Mouse (Mus musculus): ENCODE data around the gene Junb. TPM values are rescaled to one million over a fixed set of nuclear protein-coding genes. Genes with fewer than 3 reads are reported as not detected.

Junb gene
- polyA plus RNA-seq, 1 experiment from 2014 or later: 15.3 TPM

- no peak for ATAC-seq (replicated peaks; ENCODE audit: extremely low read depth, insufficient read depth, low FRiP score)
- H3K4me3 ChIP-seq (ENCODE audit: low read length): no peak overlapping the region
- WGBS: 13% methylated on average over 9 of the region's 9 CpGs
Observed at GRCm38 (mm10) chr8:84947241-84947545, 31.3 kb downstream of the Junb start.

GRCm38 (mm10) chr8:84946528-84947240 lies 31.8 kb downstream of the Junb start, which contains the start of gene Rtbdn:
TSS of gene Rtbdn (plus strand) at chr8:84946991.
- ATAC-seq (replicated peaks; ENCODE audit: extremely low read depth, insufficient read depth, low FRiP score): no peak
- Histone ChIP-seq H3K9me3 (replicated peaks; ENCODE audit: control insufficient read depth, low read length) (no peaks in the 10 kb centered on the region), H3K9ac (ENCODE audit: low read length) (no peak within 1 kb of the TSS), H3K36me3 (ENCODE audit: control insufficient read depth, insufficient read depth) (no peaks in the 10 kb centered on the region), H3K4me1 (ENCODE audit: control insufficient read depth, insufficient read depth, low read length) (peaks cover 5% of the 10 kb centered on the region), H3K27ac (ENCODE audit: low read length) (no peak within 1 kb of the TSS), H3K4me2 (ENCODE audit: low read depth, low read length) (peak within 1 kb of the TSS; percentile 70), H3K4me3 (ENCODE audit: low read length) (peak within 1 kb of the TSS; percentile 47), H3K27me3 (ENCODE audit: control insufficient read depth, insufficient read depth, low read length) (peaks cover 65% of the 10 kb centered on the region)
- WGBS: 11% methylated on average over 17 of the region's 17 CpGs

More at GRCm38 (mm10) chr8:84947241-84947545, 31.3 kb downstream of the Junb start:
- Histone ChIP-seq H3K4me2 (ENCODE audit: low read depth, low read length) (no peak overlapping the region), H3K9ac (ENCODE audit: low read length) (no peak overlapping the region), H3K4me1 (ENCODE audit: control insufficient read depth, insufficient read depth, low read length) (peaks cover 5% of the 10 kb centered on the region), H3K9me3 (replicated peaks; ENCODE audit: control insufficient read depth, low read length) (no peaks in the 10 kb centered on the region), H3K36me3 (ENCODE audit: control insufficient read depth, insufficient read depth) (no peaks in the 10 kb centered on the region), H3K27me3 (ENCODE audit: control insufficient read depth, insufficient read depth, low read length) (peaks cover 64% of the 10 kb centered on the region), H3K27ac (ENCODE audit: low read length) (no peak overlapping the region)

- no peak for ATAC-seq (replicated peaks; ENCODE audit: extremely low read depth, insufficient read depth, low FRiP score)
- Histone ChIP-seq H3K27me3 (ENCODE audit: control insufficient read depth, insufficient read depth, low read length) (peaks cover 63% of the 10 kb centered on the region), H3K4me1 (ENCODE audit: control insufficient read depth, insufficient read depth, low read length) (peaks cover 5% of the 10 kb centered on the region), H3K9me3 (replicated peaks; ENCODE audit: control insufficient read depth, low read length) (no peaks in the 10 kb centered on the region), H3K36me3 (ENCODE audit: control insufficient read depth, insufficient read depth) (no peaks in the 10 kb centered on the region), H3K4me2 (ENCODE audit: low read depth, low read length) (peak overlapping the region; percentile 70), H3K4me3 (ENCODE audit: low read length) (peak overlapping the region; percentile 47), H3K27ac (ENCODE audit: low read length) (no peak overlapping the region), H3K9ac (ENCODE audit: low read length) (no peak overlapping the region)
- WGBS: 2% methylated on average over 56 of the region's 67 CpGs
Observed at GRCm38 (mm10) chr8:84945633-84946527, 32.6 kb downstream of the Junb start.

GRCm38 (mm10) chr8:84945235-84945632 lies 33.3 kb downstream of the Junb start:
- H3K27me3 ChIP-seq (ENCODE audit: control insufficient read depth, insufficient read depth, low read length): peaks cover 59% of the 10 kb centered on the region
- 10% methylated on average over 11 of the region's 11 CpGs for WGBS
- H3K27ac ChIP-seq (ENCODE audit: low read length): no peak overlapping the region
- no peaks in the 10 kb centered on the region for H3K9me3 ChIP-seq (replicated peaks; ENCODE audit: control insufficient read depth, low read length)
- peak overlapping the region; percentile 47; the same call in 1 of the 2 replicates for H3K4me3 ChIP-seq (ENCODE audit: low read length)
- H3K4me1 ChIP-seq (ENCODE audit: control insufficient read depth, insufficient read depth, low read length): peaks cover 5% of the 10 kb centered on the region
- no peak for ATAC-seq (replicated peaks; ENCODE audit: extremely low read depth, insufficient read depth, low FRiP score)
- no peak overlapping the region for H3K4me2 ChIP-seq (ENCODE audit: low read depth, low read length)
- H3K36me3 ChIP-seq (ENCODE audit: control insufficient read depth, insufficient read depth): no peaks in the 10 kb centered on the region
- no peak overlapping the region for H3K9ac ChIP-seq (ENCODE audit: low read length)

- Histone ChIP-seq H3K27ac (ENCODE audit: low read length) (no peak overlapping the region), H3K9me3 (replicated peaks; ENCODE audit: control insufficient read depth, low read length) (no peaks in the 10 kb centered on the region), H3K4me3 (ENCODE audit: low read length) (no peak overlapping the region), H3K4me1 (ENCODE audit: control insufficient read depth, insufficient read depth, low read length) (peaks cover 5% of the 10 kb centered on the region), H3K4me2 (ENCODE audit: low read depth, low read length) (no peak overlapping the region), H3K9ac (ENCODE audit: low read length) (no peak overlapping the region), H3K27me3 (ENCODE audit: control insufficient read depth, insufficient read depth, low read length) (peaks cover 53% of the 10 kb centered on the region), H3K36me3 (ENCODE audit: control insufficient read depth, insufficient read depth) (no peaks in the 10 kb centered on the region)
- no peak for ATAC-seq (replicated peaks; ENCODE audit: extremely low read depth, insufficient read depth, low FRiP score)
- 4% methylated on average over 26 of the region's 26 CpGs for WGBS
Observed at GRCm38 (mm10) chr8:84944478-84945160, 33.9 kb downstream of the Junb start.

GRCm38 (mm10) chr8:84943699-84944098 lies 34.8 kb downstream of the Junb start:
- 27% methylated on average over 4 of the region's 4 CpGs for WGBS
- Histone ChIP-seq H3K4me1 (ENCODE audit: control insufficient read depth, insufficient read depth, low read length) (peaks cover 5% of the 10 kb centered on the region), H3K27ac (ENCODE audit: low read length) (no peak overlapping the region), H3K4me2 (ENCODE audit: low read depth, low read length) (no peak overlapping the region), H3K9me3 (replicated peaks; ENCODE audit: control insufficient read depth, low read length) (no peaks in the 10 kb centered on the region), H3K4me3 (ENCODE audit: low read length) (no peak overlapping the region), H3K36me3 (ENCODE audit: control insufficient read depth, insufficient read depth) (no peaks in the 10 kb centered on the region), H3K27me3 (ENCODE audit: control insufficient read depth, insufficient read depth, low read length) (peaks cover 52% of the 10 kb centered on the region), H3K9ac (ENCODE audit: low read length) (no peak overlapping the region)
- ATAC-seq (replicated peaks; ENCODE audit: extremely low read depth, insufficient read depth, low FRiP score): no peak

GRCm38 (mm10) chr8:84937620-84938485 lies 40.7 kb downstream of the Junb start:
- H3K4me3 ChIP-seq (ENCODE audit: low read length): peak overlapping the region; percentile 48; the same call in 1 of the 2 replicates
- WGBS: 62% methylated on average over 13 of the region's 13 CpGs
- no peak for ATAC-seq (replicated peaks; ENCODE audit: extremely low read depth, insufficient read depth, low FRiP score)
- peak overlapping the region; percentile 70; the same call in 1 of the 2 replicates for H3K4me2 ChIP-seq (ENCODE audit: low read depth, low read length)
- H3K4me1 ChIP-seq (ENCODE audit: control insufficient read depth, insufficient read depth, low read length): peaks cover 4% of the 10 kb centered on the region; the same call in 1 of the 2 replicates
- H3K9ac ChIP-seq (ENCODE audit: low read length): no peak overlapping the region
- no peaks in the 10 kb centered on the region for H3K36me3 ChIP-seq (ENCODE audit: control insufficient read depth, insufficient read depth)
- H3K9me3 ChIP-seq (replicated peaks; ENCODE audit: control insufficient read depth, low read length): no peaks in the 10 kb centered on the region
- H3K27ac ChIP-seq (ENCODE audit: low read length): no peak overlapping the region
- peaks cover 57% of the 10 kb centered on the region for H3K27me3 ChIP-seq (ENCODE audit: control insufficient read depth, insufficient read depth, low read length)

- Histone ChIP-seq H3K36me3 (ENCODE audit: control insufficient read depth, insufficient read depth) (no peaks in the 10 kb centered on the region), H3K9ac (ENCODE audit: low read length) (peak within 1 kb of the TSS; percentile 37; the same call in 1 of the 2 replicates), H3K27ac (ENCODE audit: low read length) (no peak within 1 kb of the TSS), H3K27me3 (ENCODE audit: control insufficient read depth, insufficient read depth, low read length) (peaks cover 60% of the 10 kb centered on the region), H3K9me3 (replicated peaks; ENCODE audit: control insufficient read depth, low read length) (no peaks in the 10 kb centered on the region), H3K4me1 (ENCODE audit: control insufficient read depth, insufficient read depth, low read length) (peaks cover 4% of the 10 kb centered on the region; the same call in 1 of the 2 replicates), H3K4me2 (ENCODE audit: low read depth, low read length) (peak within 1 kb of the TSS; percentile 70), H3K4me3 (ENCODE audit: low read length) (peak within 1 kb of the TSS; percentile 48)
- WGBS: under 1% methylated on average over 43 of the region's 50 CpGs
- ATAC-seq (replicated peaks; ENCODE audit: extremely low read depth, insufficient read depth, low FRiP score): no peak
Observed at GRCm38 (mm10) chr8:84936962-84937546, 41.5 kb downstream of the Junb start, which contains the start of gene Mast1. TSS of gene Mast1 (minus strand) at chr8:84937359.

Measured in heart, embryonic 16.5 days (tissue).